Mouse (Mus musculus) monocyte, adult 2 months (primary cell): Measurements from ENCODE around the gene Pafah2.

Experiments used
- DNase-seq, 2 experiments: peaks; one replicate each; pipeline ENCODE4 v3.0.0; 2022; ENCODE audit warnings: low spot score in 2 of 2, low read depth in 1 of 2

The Pafah2 gene

GRCm38 (mm10) chr4:134395977-134396825, at the start of gene Pafah2:
Gene Pafah2 (plus strand): TSS chr4:134396320.
- DNase-seq: peak; percentile 88

GRCm38 (mm10) chr4:134348078-134348477, 48.0 kb upstream of the Pafah2 start:
- no peak for DNase-seq

GRCm38 (mm10) chr4:134348545-134348944, 47.6 kb upstream of the Pafah2 start:
- DNase-seq: no peak

GRCm38 (mm10) chr4:134349829-134350228, 46.3 kb upstream of the Pafah2 start:
- no peak for DNase-seq

- no peak for DNase-seq
Observed at GRCm38 (mm10) chr4:134350641-134351040, 45.5 kb upstream of the Pafah2 start.

GRCm38 (mm10) chr4:134351329-134352260, 44.5 kb upstream of the Pafah2 start:
- no peak for DNase-seq

- DNase-seq: no peak
Observed at GRCm38 (mm10) chr4:134352261-134352707, 43.8 kb upstream of the Pafah2 start.

GRCm38 (mm10) chr4:134352929-134353328, 43.2 kb upstream of the Pafah2 start:
- no peak for DNase-seq

GRCm38 (mm10) chr4:134353527-134354409, 42.4 kb upstream of the Pafah2 start:
- no peak for DNase-seq

- DNase-seq: no peak
Observed at GRCm38 (mm10) chr4:134355841-134356452, 40.2 kb upstream of the Pafah2 start.

- peak in 1 of 2 experiments; percentile 43 for DNase-seq
Observed at GRCm38 (mm10) chr4:134356591-134357460, 39.3 kb upstream of the Pafah2 start.

GRCm38 (mm10) chr4:134357461-134357771, 38.7 kb upstream of the Pafah2 start:
- no peak for DNase-seq

- no peak for DNase-seq
Observed at GRCm38 (mm10) chr4:134359649-134360048, 36.5 kb upstream of the Pafah2 start.

GRCm38 (mm10) chr4:134361215-134361614, 34.9 kb upstream of the Pafah2 start:
- no peak for DNase-seq

- DNase-seq: no peak
Observed at GRCm38 (mm10) chr4:134362124-134362523, 34.0 kb upstream of the Pafah2 start.

GRCm38 (mm10) chr4:134362586-134362985, 33.5 kb upstream of the Pafah2 start:
- peak in 1 of 2 experiments; percentile 52 for DNase-seq

- DNase-seq: no peak
Observed at GRCm38 (mm10) chr4:134365280-134365679, 30.8 kb upstream of the Pafah2 start.

- no peak for DNase-seq
Observed at GRCm38 (mm10) chr4:134370649-134371221, 25.4 kb upstream of the Pafah2 start.

GRCm38 (mm10) chr4:134371316-134371855, 24.7 kb upstream of the Pafah2 start:
- DNase-seq: no peak
